Mouse (Mus musculus): ENCODE data around the gene Gm21797.
"Not testable (repeated sequence)": the region's sequence is repeated elsewhere in the genome, so short reads cannot be mapped to it uniquely, and the experiment has no call there.

Gm21797 gene

GRCm38 (mm10) chrY:40775665-40776064 is at the start of gene Gm21797:
Gm21797 (minus strand) TSS chrY:40775765.
- DNase-seq: not testable (repeated sequence)

- DNase-seq: not testable (repeated sequence)
Measured at GRCm38 (mm10) chrY:40804614-40805013, 29.0 kb upstream of the Gm21797 start, which contains the start of gene Gm20795. Gm20795 (plus strand) TSS chrY:40804914.
